Mouse (Mus musculus): ENCODE results near the gene Ppm1b. TPM values are rescaled to one million over a fixed set of nuclear protein-coding genes. Genes with fewer than 3 reads are reported as not detected.

Ppm1b gene
- total and polyA plus RNA-seq, 3 experiments = 45.7 to 51.6 TPM; not detected in 1

GRCm38 (mm10) chr17:84960136-84960535 lies 3.6 kb downstream of the Ppm1b start:
- no peak for DNase-seq (ENCODE audit: low read depth, low spot score)
- no peak for TF ChIP-seq BHLHE40 (IDR thresholded peaks at IDR 0.05; ENCODE audit: borderline replicate concordance, low read depth, low read length)
- TF ChIP-seq CTCF (IDR thresholded peaks at IDR 0.05 in 2 of 3, conservative IDR thresholded peaks at IDR 0.05 in 1 of 3; ENCODE audit: control insufficient read depth in 1 of 3, insufficient read depth in 1 of 3, low read depth in 2 of 3, low read length in 3 of 3, poor library complexity in 1 of 3, severe bottlenecking in 1 of 3) = no peak
- no peak for TF ChIP-seq ZMIZ1 (IDR thresholded peaks at IDR 0.05; ENCODE audit: low read depth, low read length)
- no peak for TF ChIP-seq ETS1 (IDR thresholded peaks at IDR 0.05; ENCODE audit: low read depth, low read length)
- TF ChIP-seq RAD21 (IDR thresholded peaks at IDR 0.05; ENCODE audit: low read depth, low read length) = no peak
- H3K9me3 ChIP-seq (replicated peaks; ENCODE audit: insufficient read depth, low read length) = no peaks in the 10 kb centered on the region
- no peak overlapping the region; the same call in 1 of the 2 replicates for H3K9ac ChIP-seq (ENCODE audit: control insufficient read depth, low read depth, low read length, poor library complexity, severe bottlenecking)
- H3K36me3 ChIP-seq (ENCODE audit: control insufficient read depth in 1 of 2, insufficient read depth in 2 of 2, low read length in 2 of 2) = peaks cover 3 to 23% of the 10 kb centered on the region in 2 experiments; a peak in 2 of 4 replicates
- peaks cover 2 to 16% of the 10 kb centered on the region in 2 experiments for H3K4me1 ChIP-seq (ENCODE audit: control insufficient read depth in 1 of 2, insufficient read depth in 2 of 2, low read length in 2 of 2)
- H3K27ac ChIP-seq (ENCODE audit: control insufficient read depth, low read depth, low read length) = no peak overlapping the region
- peaks cover 55% of the 10 kb centered on the region for H3K79me2 ChIP-seq (ENCODE audit: control insufficient read depth, insufficient read depth, low read length, poor library complexity)
- no peaks in the 10 kb centered on the region for H3K27me3 ChIP-seq (ENCODE audit: control insufficient read depth in 1 of 2, insufficient read depth in 2 of 2, low read length in 2 of 2)
- no peak overlapping the region; a peak in 2 of 4 replicates for H3K4me3 ChIP-seq (ENCODE audit: control insufficient read depth in 1 of 2, insufficient read depth in 1 of 2, low read depth in 2 of 2, low read length in 2 of 2)

- Histone ChIP-seq H3K4me1 (ENCODE audit: control insufficient read depth in 1 of 2, insufficient read depth in 2 of 2, low read length in 2 of 2) (peaks cover 2 to 9% of the 10 kb centered on the region in 2 experiments; a peak in 3 of 4 replicates), H3K27me3 (ENCODE audit: control insufficient read depth in 1 of 2, insufficient read depth in 2 of 2, low read length in 2 of 2) (no peaks in the 10 kb centered on the region), H3K27ac (ENCODE audit: control insufficient read depth, low read depth, low read length) (no peak overlapping the region), H3K36me3 (ENCODE audit: control insufficient read depth in 1 of 2, insufficient read depth in 2 of 2, low read length in 2 of 2) (peaks cover 3 to 14% of the 10 kb centered on the region in 2 experiments; a peak in 3 of 4 replicates), H3K4me3 (ENCODE audit: control insufficient read depth in 1 of 2, insufficient read depth in 1 of 2, low read depth in 2 of 2, low read length in 2 of 2) (no peak overlapping the region), H3K9ac (ENCODE audit: control insufficient read depth, low read depth, low read length, poor library complexity, severe bottlenecking) (no peak overlapping the region), H3K79me2 (ENCODE audit: control insufficient read depth, insufficient read depth, low read length, poor library complexity) (peaks cover 65% of the 10 kb centered on the region), H3K9me3 (replicated peaks; ENCODE audit: insufficient read depth, low read length) (no peaks in the 10 kb centered on the region)
- no peak for DNase-seq (ENCODE audit: low read depth, low spot score)
- TF ChIP-seq ZNF384 (IDR thresholded peaks at IDR 0.05; ENCODE audit: low read depth, low read length) (no peak), MYC (IDR thresholded peaks at IDR 0.05; ENCODE audit: low read depth, low read length) (no peak), CHD1 (IDR thresholded peaks at IDR 0.05; ENCODE audit: low read depth, low read length) (no peak)
Observed at GRCm38 (mm10) chr17:84962046-84962445, 5.5 kb downstream of the Ppm1b start.

- no peak for DNase-seq (ENCODE audit: low read depth, low spot score)
- H3K9me3 ChIP-seq (replicated peaks; ENCODE audit: insufficient read depth, low read length) = no peaks in the 10 kb centered on the region
- no peak overlapping the region for H3K9ac ChIP-seq (ENCODE audit: control insufficient read depth, low read depth, low read length, poor library complexity, severe bottlenecking)
- peaks cover 66% of the 10 kb centered on the region for H3K79me2 ChIP-seq (ENCODE audit: control insufficient read depth, insufficient read depth, low read length, poor library complexity)
- peaks cover 5 to 19% of the 10 kb centered on the region in 2 experiments; a peak in 3 of 4 replicates for H3K36me3 ChIP-seq (ENCODE audit: control insufficient read depth in 1 of 2, insufficient read depth in 2 of 2, low read length in 2 of 2)
- TF ChIP-seq MYC (IDR thresholded peaks at IDR 0.05; ENCODE audit: low read depth, low read length) = no peak
- TF ChIP-seq JUND (IDR thresholded peaks at IDR 0.05; ENCODE audit: low read depth, low read length) = no peak
- no peak for TF ChIP-seq RCOR1 (IDR thresholded peaks at IDR 0.05; ENCODE audit: low read depth, low read length)
- TF ChIP-seq POLR2AphosphoS5 (IDR thresholded peaks at IDR 0.05; ENCODE audit: borderline replicate concordance, low read depth, low read length) = no peak
- TF ChIP-seq E2F4 (IDR thresholded peaks at IDR 0.05; ENCODE audit: borderline replicate concordance, low read depth, low read length) = no peak
- TF ChIP-seq TBP (IDR thresholded peaks at IDR 0.05; ENCODE audit: low read depth, low read length) = no peak
- TF ChIP-seq EP300 (IDR thresholded peaks at IDR 0.05; ENCODE audit: low read depth in 1 of 2, low read length in 2 of 2) = no peak
- TF ChIP-seq NRF1 (IDR thresholded peaks at IDR 0.05; ENCODE audit: insufficient read depth, low read depth, low read length, poor library complexity, severe bottlenecking) = no peak
- no peak for TF ChIP-seq SIN3A (IDR thresholded peaks at IDR 0.05; ENCODE audit: low read length)
- TF ChIP-seq ZC3H11A (IDR thresholded peaks at IDR 0.05; ENCODE audit: low read depth, low read length) = no peak
- TF ChIP-seq GABPA (IDR thresholded peaks at IDR 0.05; ENCODE audit: low read depth, low read length) = no peak
- TF ChIP-seq TCF12 (IDR thresholded peaks at IDR 0.05; ENCODE audit: low read depth, low read length) = no peak
- TF ChIP-seq USF1 (IDR thresholded peaks at IDR 0.05; ENCODE audit: low read depth, low read length) = no peak
- TF ChIP-seq POLR2AphosphoS2 (IDR thresholded peaks at IDR 0.05; ENCODE audit: low read length) = no peak
- TF ChIP-seq GATA1 (IDR thresholded peaks at IDR 0.05; ENCODE audit: low read depth, low read length) = no peak
- no peak overlapping the region for H3K4me3 ChIP-seq (ENCODE audit: control insufficient read depth in 1 of 2, insufficient read depth in 1 of 2, low read depth in 2 of 2, low read length in 2 of 2)
- H3K27me3 ChIP-seq (ENCODE audit: control insufficient read depth in 1 of 2, insufficient read depth in 2 of 2, low read length in 2 of 2) = no peaks in the 10 kb centered on the region
- no peak overlapping the region for H3K27ac ChIP-seq (ENCODE audit: control insufficient read depth, low read depth, low read length)
- peaks cover 2 to 9% of the 10 kb centered on the region in 2 experiments; a peak in 3 of 4 replicates for H3K4me1 ChIP-seq (ENCODE audit: control insufficient read depth in 1 of 2, insufficient read depth in 2 of 2, low read length in 2 of 2)
Observed at GRCm38 (mm10) chr17:84963651-84964050, 7.1 kb downstream of the Ppm1b start.

Measured in MEL (cell line).